Mouse (Mus musculus) testis, adult 10 weeks (tissue): ENCODE data around the gene Romo1. TPM values are rescaled to one million over a fixed set of nuclear protein-coding genes. Genes with fewer than 3 reads are reported as not detected.

Experiments used
- polyA plus RNA-seq: library from polyadenylated mRNA; stranded (reverse); fragments of 350-450 nt; fragmentation: Illumina TruSeq; extraction: RNeasy Lipid Tissue Mini Kit (QIAGEN cat#74804); gene quantifications from one replicate; pipeline ENCODE4 v1.2.3, GENCODE M21; 2014; ENCODE audit warnings: low read depth, low replicate concordance

The Romo1 gene
- 2.8 TPM for polyA plus RNA-seq

GRCm38 (mm10) chr2:156143953-156144724 lies at the start of gene Romo1, which contains the start of gene Nfs1:
TSS of gene Romo1 (plus strand) at chr2:156144039.
TSS of gene Nfs1 (minus strand) at chr2:156144186.

DNA sequence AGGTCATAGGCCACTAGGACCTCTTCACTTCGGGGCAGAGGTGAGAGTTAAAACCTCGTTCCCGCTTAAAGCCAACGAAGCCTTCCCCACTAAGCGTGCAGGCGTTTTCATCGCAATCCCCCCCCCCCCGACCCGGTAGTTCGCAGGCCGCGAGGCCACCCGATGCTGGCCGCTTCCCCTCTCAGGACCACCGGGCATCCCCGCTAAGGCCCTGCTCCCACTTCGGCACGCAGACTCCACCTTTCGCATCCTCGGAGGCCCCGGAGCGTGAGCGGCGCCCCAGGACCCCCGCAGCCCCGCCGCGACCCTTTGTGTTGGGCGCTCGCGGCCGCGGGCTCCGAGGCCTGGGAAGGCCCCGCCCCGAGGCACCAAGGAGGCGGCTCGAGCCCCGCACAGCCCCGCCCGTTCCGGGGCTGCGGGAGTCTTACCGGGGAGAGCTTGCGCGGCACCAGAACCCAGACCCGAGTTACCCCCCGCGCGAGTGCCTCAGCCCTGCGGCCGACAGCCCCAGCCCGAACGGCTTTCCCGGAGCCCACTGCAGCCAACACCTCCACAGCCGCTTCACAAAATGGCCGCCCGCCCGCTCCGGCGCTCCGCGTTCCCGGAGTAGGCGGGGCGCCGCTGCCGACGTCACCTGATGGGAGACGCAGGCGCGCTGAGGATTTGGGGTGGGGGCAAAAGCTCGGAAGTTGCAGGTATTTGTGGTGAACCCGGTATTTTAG lies 32.3 kb upstream of the Romo1 start, which contains the start of the genes Cpne1 and Rbm12:
TSS of gene Cpne1 (minus strand) at position 608 of the 722 bp plus-strand sequence.
TSS of gene Rbm12 (minus strand) at position 621 of the 722 bp plus-strand sequence.

DNA sequence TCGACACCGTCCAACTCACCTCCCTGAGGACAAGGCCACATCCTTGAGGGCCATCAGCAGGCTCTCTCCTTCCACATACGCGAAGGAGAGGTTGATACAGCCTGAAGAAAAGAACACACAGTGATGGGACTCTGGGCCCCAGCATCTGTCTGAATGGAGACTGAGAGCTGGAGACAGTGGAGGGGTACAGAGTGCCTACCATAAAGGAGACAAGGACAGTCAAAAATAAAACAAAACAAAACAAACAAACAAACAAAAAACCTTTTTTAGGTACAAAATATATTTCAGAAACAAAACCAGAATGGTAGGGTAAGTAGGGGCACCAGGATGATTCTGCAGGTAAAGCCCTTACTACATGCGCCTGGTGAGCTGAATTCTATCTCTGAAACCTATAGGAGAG lies 16.8 kb upstream of the Romo1 start, which contains the start of gene Gm28036:
TSS of gene Gm28036 (minus strand) at position 101 of the 400 bp plus-strand sequence.

GRCm38 (mm10) chr2:156180094-156180821 lies 36.4 kb downstream of the Romo1 start, which contains the start of gene Rbm39:
TSS of gene Rbm39 (minus strand) at chr2:156180238.

Other genes with a start within 250 kb of the Romo1 start
- 71.1 TPM for gene Uqcc1, start 213.7 kb upstream of the Romo1 start, polyA plus RNA-seq
- gene Gm15557, start 203.3 kb upstream of the Romo1 start, polyA plus RNA-seq: not detected
- not detected for gene Gdf5, start 198.7 kb upstream of the Romo1 start, polyA plus RNA-seq
- 1.7 TPM for gene Cep250, start 187.6 kb upstream of the Romo1 start, polyA plus RNA-seq
- gene 6430550D23Rik, start 136.1 kb upstream of the Romo1 start, polyA plus RNA-seq: 12.2 TPM
- 35.8 TPM for gene Ergic3, start 136.0 kb upstream of the Romo1 start, polyA plus RNA-seq
- 0.14 TPM for gene Fer1l4, start 91.1 kb upstream of the Romo1 start, polyA plus RNA-seq
- gene Spag4, start 78.9 kb upstream of the Romo1 start, polyA plus RNA-seq: 16.1 TPM
- gene Cpne1, start 32.1 kb upstream of the Romo1 start, polyA plus RNA-seq: 11.2 TPM
- gene Rbm12, start 32.1 kb upstream of the Romo1 start, polyA plus RNA-seq: 17.9 TPM
- 7.8 TPM for gene Gm28036, start 16.9 kb upstream of the Romo1 start, polyA plus RNA-seq
- gene Nfs1, start 147 bp downstream of the Romo1 start, polyA plus RNA-seq: 35.2 TPM
- 296 TPM for gene Rbm39, start 36.2 kb downstream of the Romo1 start, polyA plus RNA-seq
- gene Phf20, start 52.4 kb downstream of the Romo1 start, polyA plus RNA-seq: 37.5 TPM
- gene Cnbd2, start 168.3 kb downstream of the Romo1 start, polyA plus RNA-seq: 165 TPM
- not detected for gene Scand1, start 168.7 kb downstream of the Romo1 start, polyA plus RNA-seq